ENCODE assay signal across 8 mouse cellular contexts in genomic region chr4:84673681-84674307, GRCm38 (mm10). TPM values are rescaled to one million over a fixed set of nuclear protein-coding genes. Genes with fewer than 3 reads are reported as not detected.
DNase-seq lines count a peak whose midpoint lies in the region; ATAC-seq lines count a peak whose summit lies in the region.

No protein-coding gene starts in this region.

- H3K4me3 ChIP-seq in embryonic facial prominence, embryonic 15.5 days (replicated peaks), result peak overlapping the region; percentile 64
- H3K4me3 ChIP-seq in kidney, embryonic 14.5 days (ENCODE audit: low read length), result peak overlapping the region; percentile 75
- H3K4me3 ChIP-seq in neural tube, embryonic 14.5 days (ENCODE audit: low read depth, low read length), result peak overlapping the region; percentile 69

- peaks cover 20% of the 10 kb centered on the region for H3K4me1 ChIP-seq in embryonic facial prominence, embryonic 15.5 days
- H3K4me1 ChIP-seq in kidney, embryonic 14.5 days (ENCODE audit: control insufficient read depth, insufficient read depth, low read length), result no peaks in the 10 kb centered on the region; the same call in 1 of the 2 replicates
- peaks cover 10% of the 10 kb centered on the region for H3K4me1 ChIP-seq in neural tube, embryonic 14.5 days (ENCODE audit: control insufficient read depth, insufficient read depth, low read length)

- no peaks in the 10 kb centered on the region for H3K9me3 ChIP-seq in embryonic facial prominence, embryonic 15.5 days (replicated peaks)
- H3K9me3 ChIP-seq in kidney, embryonic 14.5 days (ENCODE audit: control insufficient read depth, low read length), result no peaks in the 10 kb centered on the region
- H3K9me3 ChIP-seq in neural tube, embryonic 14.5 days (ENCODE audit: control insufficient read depth, low read length), result no peaks in the 10 kb centered on the region

- peak overlapping the region; percentile 93 for H3K27ac ChIP-seq in embryonic facial prominence, embryonic 15.5 days (replicated peaks)
- 0 out of 2 replicates have a peak overlapping the region, but pooled peaks have one; percentile 78 for H3K27ac ChIP-seq in kidney, embryonic 14.5 days (ENCODE audit: low read depth, low read length)
- H3K27ac ChIP-seq in neural tube, embryonic 14.5 days (ENCODE audit: low read depth, low read length), result no peak overlapping the region

- peak; percentile 21 for DNase-seq in kidney, adult 18-20 months
- DNase-seq in kidney, postnatal 25 days, result no peak
- no peak for DNase-seq in adipocyte (ENCODE audit: low spot score)
- no peak for DNase-seq in cerebellum, postnatal 25 days
- no peak for DNase-seq in spleen, adult 18-20 months

- peak overlapping the region; percentile 58 for H3K9ac ChIP-seq in embryonic facial prominence, embryonic 15.5 days
- H3K9ac ChIP-seq in kidney, embryonic 14.5 days (ENCODE audit: low read depth, low read length), result peak overlapping the region; percentile 76
- peak overlapping the region; percentile 29; the same call in 1 of the 2 replicates for H3K9ac ChIP-seq in neural tube, embryonic 14.5 days (replicated peaks; ENCODE audit: low read depth, low read length)

- 7% methylated on average over 10 of the region's 10 CpGs for WGBS in embryonic facial prominence, embryonic 15.5 days
- 8% methylated on average over 10 of the region's 10 CpGs for WGBS in kidney, embryonic 14.5 days
- WGBS in neural tube, embryonic 14.5 days, result 12% methylated on average over 10 of the region's 10 CpGs

- no peak for ATAC-seq in embryonic facial prominence, embryonic 15.5 days (ENCODE audit: insufficient number of reproducible peaks, low FRiP score, low TSS enrichment, low read depth)
- ATAC-seq in kidney, embryonic 14.5 days (ENCODE audit: low FRiP score, low TSS enrichment), result no peak
- no peak for ATAC-seq in neural tube, embryonic 14.5 days (ENCODE audit: low read depth)

- H3K36me3 ChIP-seq in embryonic facial prominence, embryonic 15.5 days, result no peaks in the 10 kb centered on the region
- no peaks in the 10 kb centered on the region for H3K36me3 ChIP-seq in kidney, embryonic 14.5 days (ENCODE audit: control insufficient read depth, insufficient read depth, low read length)
- no peaks in the 10 kb centered on the region for H3K36me3 ChIP-seq in neural tube, embryonic 14.5 days (ENCODE audit: control insufficient read depth, insufficient read depth, low read length)

- H3K4me2 ChIP-seq in embryonic facial prominence, embryonic 15.5 days (replicated peaks), result peak overlapping the region; percentile 83
- H3K4me2 ChIP-seq in kidney, embryonic 14.5 days (replicated peaks; ENCODE audit: low read depth, low read length), result peak overlapping the region; percentile 93
- H3K4me2 ChIP-seq in neural tube, embryonic 14.5 days (ENCODE audit: low read depth, low read length), result peak overlapping the region; percentile 99

- peaks cover 21% of the 10 kb centered on the region for H3K27me3 ChIP-seq in embryonic facial prominence, embryonic 15.5 days
- H3K27me3 ChIP-seq in kidney, embryonic 14.5 days (ENCODE audit: control insufficient read depth, insufficient read depth, low read length), result peaks cover 9% of the 10 kb centered on the region
- H3K27me3 ChIP-seq in neural tube, embryonic 14.5 days (ENCODE audit: control insufficient read depth, insufficient read depth, low read length), result peaks cover 13% of the 10 kb centered on the region

RNA-seq across cellular contexts. Expression of gene Bnc2, which starts 1.3 kb away (rescaled TPM):
- 15.8 and 17.3 TPM in 2 replicates for polyA plus RNA-seq in embryonic facial prominence, embryonic 15.5 days (2015; fragmentation: Nextera tagmentation; extraction: Ambion mirVana)
- polyA plus RNA-seq in kidney, embryonic 14.5 days (2014; fragmentation: Nextera tagmentation; extraction: Ambion mirVana), result 12.2 and 14.0 TPM in 2 replicates
- polyA plus RNA-seq in neural tube, embryonic 14.5 days (2014; fragmentation: Nextera tagmentation; extraction: Ambion mirVana), result 16.2 and 20.8 TPM in 2 replicates
